Mouse (Mus musculus): ENCODE data around the gene Sirt6.

Gene Sirt6

GRCm38 (mm10) chr10:81595599-81595998 lies 32.0 kb downstream of the Sirt6 start:
- WGBS: 34% methylated on average over 5 of the region's 5 CpGs

- WGBS: 80% methylated on average over 18 of the region's 18 CpGs
Measured at GRCm38 (mm10) chr10:81593935-81594334, 33.7 kb downstream of the Sirt6 start.

GRCm38 (mm10) chr10:81593223-81593622 lies 34.4 kb downstream of the Sirt6 start:
- 80% methylated on average over 4 of the region's 4 CpGs for WGBS

GRCm38 (mm10) chr10:81592631-81593030 lies 35.0 kb downstream of the Sirt6 start:
- WGBS: 83% methylated on average over 7 of the region's 7 CpGs

- 67% methylated on average over 9 of the region's 9 CpGs for WGBS
Measured at GRCm38 (mm10) chr10:81591846-81592245, 35.8 kb downstream of the Sirt6 start.

- WGBS: 85% methylated on average over 7 of the region's 7 CpGs
Measured at GRCm38 (mm10) chr10:81588739-81589138, 38.9 kb downstream of the Sirt6 start.

- 79% methylated on average over 6 of the region's 6 CpGs for WGBS
Measured at GRCm38 (mm10) chr10:81583347-81583746, 44.2 kb downstream of the Sirt6 start.

- 68% methylated on average over 25 of the region's 25 CpGs for WGBS
Measured at GRCm38 (mm10) chr10:81580441-81581070, 47.0 kb downstream of the Sirt6 start.

GRCm38 (mm10) chr10:81579967-81580366 lies 47.6 kb downstream of the Sirt6 start:
- 59% methylated on average over 4 of the region's 4 CpGs for WGBS

- WGBS: 7% methylated on average over 6 of the region's 6 CpGs
Measured at GRCm38 (mm10) chr10:81575695-81576094, 51.9 kb downstream of the Sirt6 start.

GRCm38 (mm10) chr10:81575208-81575631 lies 52.4 kb downstream of the Sirt6 start:
- under 1% methylated on average over 29 of the region's 30 CpGs for WGBS

- 29% methylated on average over 10 of the region's 10 CpGs for WGBS
Measured at GRCm38 (mm10) chr10:81574081-81575056, 53.2 kb downstream of the Sirt6 start, which contains the start of gene Tle2. TSS of gene Tle2 (plus strand) at chr10:81574561.

GRCm38 (mm10) chr10:81572975-81573374 lies 54.6 kb downstream of the Sirt6 start:
- WGBS: 33% methylated on average over 9 of the region's 9 CpGs

- WGBS: 19% methylated on average over 9 of the region's 9 CpGs
Measured at GRCm38 (mm10) chr10:81572133-81572671, 55.4 kb downstream of the Sirt6 start.

All from cerebral cortex, adult 2 months (tissue).